Mouse (Mus musculus) lung, postnatal 0 days (tissue): Measurements from ENCODE around the gene Tuba8.
A peak's percentile ranks its signal among the peaks of the same experiment; 100 is the strongest.

Experiments used
- CTCF ChIP-seq: IDR thresholded peaks from 2 replicates; pipeline ENCODE4 v1.5.1; 2016; ENCODE audit warnings: antibody characterized with exemption, mild to moderate bottlenecking
- EP300 ChIP-seq: IDR thresholded peaks from 2 replicates; pipeline ENCODE4 v1.6.1; 2016; ENCODE audit warnings: antibody characterized with exemption, mild to moderate bottlenecking, control low read depth

DNA sequence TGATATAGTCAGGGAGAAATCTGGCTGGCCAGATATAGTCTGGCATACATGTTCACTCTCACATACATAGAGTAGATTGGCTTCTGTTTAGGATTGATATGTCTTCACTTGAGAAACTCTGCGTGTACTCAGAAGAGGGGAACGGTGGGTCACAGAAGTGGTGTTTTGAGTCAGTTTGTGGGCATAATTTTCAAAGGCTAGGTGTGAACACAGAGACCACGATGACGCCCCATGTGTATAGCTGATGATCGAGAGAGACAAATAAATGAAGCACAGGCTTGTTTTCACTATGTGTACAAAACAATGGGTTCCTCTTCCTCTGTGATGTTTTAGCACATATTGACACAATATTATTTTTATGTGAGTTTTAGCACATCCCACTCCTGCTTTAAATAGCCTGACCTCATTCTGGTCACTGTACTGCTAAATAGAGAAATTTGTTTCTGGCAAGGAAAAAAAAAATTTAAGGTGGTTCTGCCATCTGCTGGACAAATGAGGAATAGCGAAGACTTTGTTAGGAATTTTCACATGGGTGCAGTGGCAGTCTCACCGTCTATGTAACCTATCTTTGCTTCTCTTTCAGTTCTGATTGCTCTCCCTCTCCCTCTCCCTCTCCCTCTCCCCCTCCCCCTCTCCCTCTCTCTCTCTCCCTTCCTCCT, 31.7 kb upstream of the Tuba8 start:
- TF ChIP-seq EP300 (no peak), CTCF (peak; percentile 74)
